Mouse (Mus musculus): Measurements from ENCODE around the gene Gab1. TPM values are rescaled to one million over a fixed set of nuclear protein-coding genes. Genes with fewer than 3 reads are reported as not detected.
A peak's percentile ranks its signal among the peaks of the same experiment; 100 is the strongest.

The Gab1 gene
- polyA plus RNA-seq, 1 experiment: 25.9 TPM

- no peak for TF ChIP-seq POLR2A (IDR thresholded peaks at IDR 0.05; ENCODE audit: extremely low read depth, insufficient read depth, low read length)
- no peak for TF ChIP-seq CTCF (IDR thresholded peaks at IDR 0.05; ENCODE audit: extremely low read depth, insufficient read depth, low read length)
- H3K27ac ChIP-seq (ENCODE audit: insufficient read depth, low read length): no peak overlapping the region; the same call in 1 of the 2 replicates
- peaks cover 2% of the 10 kb centered on the region; the same call in 1 of the 2 replicates for H3K4me1 ChIP-seq (ENCODE audit: control insufficient read depth, insufficient read depth, low read length)
- H3K4me3 ChIP-seq (ENCODE audit: insufficient read depth, low read length): no peak overlapping the region
These were observed 91.0 kb downstream of the Gab1 start for GRCm38 (mm10) chr8:80789324-80789723.

- H3K4me3 ChIP-seq (ENCODE audit: insufficient read depth, low read length): no peak overlapping the region
- no peak for TF ChIP-seq POLR2A (IDR thresholded peaks at IDR 0.05; ENCODE audit: extremely low read depth, insufficient read depth, low read length)
These were observed 95.8 kb downstream of the Gab1 start for GRCm38 (mm10) chr8:80784559-80784958.

GRCm38 (mm10) chr8:80783271-80783670 is 97.0 kb downstream of the Gab1 start:
- Histone ChIP-seq H3K4me3 (ENCODE audit: insufficient read depth, low read length) (no peak overlapping the region), H3K4me1 (ENCODE audit: control insufficient read depth, insufficient read depth, low read length) (no peaks in the 10 kb centered on the region), H3K27ac (ENCODE audit: insufficient read depth, low read length) (no peak overlapping the region)
- TF ChIP-seq POLR2A (IDR thresholded peaks at IDR 0.05; ENCODE audit: extremely low read depth, insufficient read depth, low read length): no peak
- no peak for TF ChIP-seq CTCF (IDR thresholded peaks at IDR 0.05; ENCODE audit: extremely low read depth, insufficient read depth, low read length)

More at GRCm38 (mm10) chr8:80784559-80784958, 95.8 kb downstream of the Gab1 start:
- Histone ChIP-seq H3K4me1 (ENCODE audit: control insufficient read depth, insufficient read depth, low read length) (no peaks in the 10 kb centered on the region), H3K27ac (ENCODE audit: insufficient read depth, low read length) (no peak overlapping the region)

GRCm38 (mm10) chr8:80781338-80781737 is 99.0 kb downstream of the Gab1 start:
- TF ChIP-seq CTCF (IDR thresholded peaks at IDR 0.05; ENCODE audit: extremely low read depth, insufficient read depth, low read length) (no peak), POLR2A (IDR thresholded peaks at IDR 0.05; ENCODE audit: extremely low read depth, insufficient read depth, low read length) (no peak)
- Histone ChIP-seq H3K4me1 (ENCODE audit: control insufficient read depth, insufficient read depth, low read length) (no peaks in the 10 kb centered on the region), H3K27ac (ENCODE audit: insufficient read depth, low read length) (no peak overlapping the region), H3K4me3 (ENCODE audit: insufficient read depth, low read length) (no peak overlapping the region)

GRCm38 (mm10) chr8:80780271-80780670 is 100.0 kb downstream of the Gab1 start:
- Histone ChIP-seq H3K4me3 (ENCODE audit: insufficient read depth, low read length) (no peak overlapping the region), H3K4me1 (ENCODE audit: control insufficient read depth, insufficient read depth, low read length) (no peaks in the 10 kb centered on the region), H3K27ac (ENCODE audit: insufficient read depth, low read length) (no peak overlapping the region)
- TF ChIP-seq CTCF (IDR thresholded peaks at IDR 0.05; ENCODE audit: extremely low read depth, insufficient read depth, low read length) (no peak), POLR2A (IDR thresholded peaks at IDR 0.05; ENCODE audit: extremely low read depth, insufficient read depth, low read length) (no peak)

- Histone ChIP-seq H3K27ac (ENCODE audit: insufficient read depth, low read length) (no peak overlapping the region), H3K4me3 (ENCODE audit: insufficient read depth, low read length) (no peak overlapping the region), H3K4me1 (ENCODE audit: control insufficient read depth, insufficient read depth, low read length) (no peaks in the 10 kb centered on the region)
- TF ChIP-seq POLR2A (IDR thresholded peaks at IDR 0.05; ENCODE audit: extremely low read depth, insufficient read depth, low read length): no peak
- no peak for TF ChIP-seq CTCF (IDR thresholded peaks at IDR 0.05; ENCODE audit: extremely low read depth, insufficient read depth, low read length)
These were observed 103.9 kb downstream of the Gab1 start for GRCm38 (mm10) chr8:80776436-80776835.

- no peak overlapping the region for H3K4me3 ChIP-seq (ENCODE audit: insufficient read depth, low read length)
- TF ChIP-seq CTCF (IDR thresholded peaks at IDR 0.05; ENCODE audit: extremely low read depth, insufficient read depth, low read length) (peak; percentile 11; the same call in 1 of the 2 replicates), POLR2A (IDR thresholded peaks at IDR 0.05; ENCODE audit: extremely low read depth, insufficient read depth, low read length) (no peak)
- H3K4me1 ChIP-seq (ENCODE audit: control insufficient read depth, insufficient read depth, low read length): no peaks in the 10 kb centered on the region
- no peak overlapping the region for H3K27ac ChIP-seq (ENCODE audit: insufficient read depth, low read length)
These were observed 107.4 kb downstream of the Gab1 start for GRCm38 (mm10) chr8:80772732-80773460.

GRCm38 (mm10) chr8:80768451-80768850 is 111.9 kb downstream of the Gab1 start:
- Histone ChIP-seq H3K27ac (ENCODE audit: insufficient read depth, low read length) (no peak overlapping the region), H3K4me1 (ENCODE audit: control insufficient read depth, insufficient read depth, low read length) (no peaks in the 10 kb centered on the region), H3K4me3 (ENCODE audit: insufficient read depth, low read length) (no peak overlapping the region)
- TF ChIP-seq CTCF (IDR thresholded peaks at IDR 0.05; ENCODE audit: extremely low read depth, insufficient read depth, low read length) (no peak), POLR2A (IDR thresholded peaks at IDR 0.05; ENCODE audit: extremely low read depth, insufficient read depth, low read length) (no peak)

GRCm38 (mm10) chr8:80753017-80753715 is 127.2 kb downstream of the Gab1 start:
- H3K4me1 ChIP-seq (ENCODE audit: control insufficient read depth, insufficient read depth, low read length): no peaks in the 10 kb centered on the region
- H3K4me3 ChIP-seq (ENCODE audit: insufficient read depth, low read length): no peak overlapping the region
- TF ChIP-seq CTCF (IDR thresholded peaks at IDR 0.05; ENCODE audit: extremely low read depth, insufficient read depth, low read length) (peak; percentile 79), POLR2A (IDR thresholded peaks at IDR 0.05; ENCODE audit: extremely low read depth, insufficient read depth, low read length) (no peak)
- H3K27ac ChIP-seq (ENCODE audit: insufficient read depth, low read length): no peak overlapping the region

GRCm38 (mm10) chr8:80752429-80752828 is 127.9 kb downstream of the Gab1 start:
- Histone ChIP-seq H3K4me3 (ENCODE audit: insufficient read depth, low read length) (no peak overlapping the region), H3K4me1 (ENCODE audit: control insufficient read depth, insufficient read depth, low read length) (no peaks in the 10 kb centered on the region), H3K27ac (ENCODE audit: insufficient read depth, low read length) (no peak overlapping the region)
- TF ChIP-seq POLR2A (IDR thresholded peaks at IDR 0.05; ENCODE audit: extremely low read depth, insufficient read depth, low read length) (no peak), CTCF (IDR thresholded peaks at IDR 0.05; ENCODE audit: extremely low read depth, insufficient read depth, low read length) (no peak)

Measured in cortical plate, adult 2 months (tissue).